Mouse (Mus musculus): ENCODE results near the gene 4930579F01Rik.
A peak's percentile ranks its signal among the peaks of the same experiment; 100 is the strongest.
"Not testable (repeated sequence)": the region's sequence is repeated elsewhere in the genome, so short reads cannot be mapped to it uniquely, and the experiment has no call there.

Gene 4930579F01Rik

GRCm38 (mm10) chr3:138144642-138145171 is 48.9 kb downstream of the 4930579F01Rik start, which contains the start of gene Mttp:
Gene Mttp, minus strand, starts transcription at chr3:138144968.
- DNase-seq (ENCODE audit: low spot score), result peak; percentile 85

GRCm38 (mm10) chr3:138144060-138144641 is 49.5 kb downstream of the 4930579F01Rik start:
- DNase-seq (ENCODE audit: low spot score), result no peak

GRCm38 (mm10) chr3:138143315-138144059 is 50.1 kb downstream of the 4930579F01Rik start, which contains the start of gene Trmt10a:
Gene Trmt10a, plus strand, starts transcription at chr3:138143448.
- peak; percentile 96 for DNase-seq (ENCODE audit: low spot score)

- DNase-seq (ENCODE audit: low spot score), result no peak
Measured at GRCm38 (mm10) chr3:138142733-138143314, 50.8 kb downstream of the 4930579F01Rik start.

GRCm38 (mm10) chr3:138142052-138142732 is 51.4 kb downstream of the 4930579F01Rik start:
- no peak for DNase-seq (ENCODE audit: low spot score)

GRCm38 (mm10) chr3:138139663-138140062 is 54.0 kb downstream of the 4930579F01Rik start:
- DNase-seq (ENCODE audit: low spot score), result no peak

- not testable (repeated sequence) for DNase-seq (ENCODE audit: low spot score)
Measured at GRCm38 (mm10) chr3:138138146-138138545, 55.5 kb downstream of the 4930579F01Rik start.

GRCm38 (mm10) chr3:138134528-138134927 is 59.1 kb downstream of the 4930579F01Rik start:
- DNase-seq (ENCODE audit: low spot score), result no peak

GRCm38 (mm10) chr3:138133916-138134315 is 59.7 kb downstream of the 4930579F01Rik start:
- no peak for DNase-seq (ENCODE audit: low spot score)

- no peak for DNase-seq (ENCODE audit: low spot score)
Measured at GRCm38 (mm10) chr3:138133463-138133862, 60.2 kb downstream of the 4930579F01Rik start.

GRCm38 (mm10) chr3:138131168-138131567 is 62.5 kb downstream of the 4930579F01Rik start:
- no peak for DNase-seq (ENCODE audit: low spot score)

GRCm38 (mm10) chr3:138130692-138131091 is 62.9 kb downstream of the 4930579F01Rik start:
- no peak for DNase-seq (ENCODE audit: low spot score)

GRCm38 (mm10) chr3:138129110-138129509 is 64.5 kb downstream of the 4930579F01Rik start:
- no peak for DNase-seq (ENCODE audit: low spot score)

GRCm38 (mm10) chr3:138123842-138124241 is 69.8 kb downstream of the 4930579F01Rik start:
- DNase-seq (ENCODE audit: low spot score), result no peak

GRCm38 (mm10) chr3:138121461-138121860 is 72.2 kb downstream of the 4930579F01Rik start:
- no peak for DNase-seq (ENCODE audit: low spot score)

- DNase-seq (ENCODE audit: low spot score), result no peak
Measured at GRCm38 (mm10) chr3:138119444-138120105, 74.0 kb downstream of the 4930579F01Rik start.

GRCm38 (mm10) chr3:138118831-138119230 is 74.8 kb downstream of the 4930579F01Rik start:
- no peak for DNase-seq (ENCODE audit: low spot score)

- DNase-seq (ENCODE audit: low spot score), result no peak
Measured at GRCm38 (mm10) chr3:138118392-138118791, 75.2 kb downstream of the 4930579F01Rik start.

- DNase-seq (ENCODE audit: low spot score), result no peak
Measured at GRCm38 (mm10) chr3:138116871-138117270, 76.8 kb downstream of the 4930579F01Rik start.

- no peak for DNase-seq (ENCODE audit: low spot score)
Measured at GRCm38 (mm10) chr3:138114106-138114505, 79.5 kb downstream of the 4930579F01Rik start.
